Mouse (Mus musculus) mesoderm, embryonic 11.5 days (tissue): ENCODE data around the gene Foxf2.

Experiments used
- DNase-seq: peaks from one replicate; pipeline ENCODE4 v3.0.0-alpha.2; 2012; ENCODE audit warnings: low read depth, low spot score

Foxf2 gene

GRCm38 (mm10) chr13:31625333-31626101, at the start of gene Foxf2:
Gene Foxf2 (plus strand): TSS chr13:31625816.
- no peak for DNase-seq

- DNase-seq: no peak
These were observed 48.9 kb upstream of the Foxf2 start for GRCm38 (mm10) chr13:31576696-31577095.

GRCm38 (mm10) chr13:31577576-31577975, 48.0 kb upstream of the Foxf2 start:
- no peak for DNase-seq

- DNase-seq: no peak
These were observed 47.2 kb upstream of the Foxf2 start for GRCm38 (mm10) chr13:31578389-31578788.

GRCm38 (mm10) chr13:31579866-31580265, 45.8 kb upstream of the Foxf2 start:
- DNase-seq: no peak

- no peak for DNase-seq
These were observed 38.3 kb upstream of the Foxf2 start for GRCm38 (mm10) chr13:31587341-31587740.

GRCm38 (mm10) chr13:31599576-31599975, 26.0 kb upstream of the Foxf2 start:
- DNase-seq: no peak

GRCm38 (mm10) chr13:31603964-31604363, 21.7 kb upstream of the Foxf2 start:
- no peak for DNase-seq

GRCm38 (mm10) chr13:31614724-31615465, 10.7 kb upstream of the Foxf2 start:
- no peak for DNase-seq

- no peak for DNase-seq
These were observed 10.0 kb upstream of the Foxf2 start for GRCm38 (mm10) chr13:31615561-31616165.

GRCm38 (mm10) chr13:31618001-31618400, 7.6 kb upstream of the Foxf2 start:
- no peak for DNase-seq

- peak; percentile 78 for DNase-seq
These were observed 7.2 kb upstream of the Foxf2 start for GRCm38 (mm10) chr13:31618416-31618815.

- no peak for DNase-seq
These were observed 6.5 kb upstream of the Foxf2 start for GRCm38 (mm10) chr13:31618919-31619655.

- no peak for DNase-seq
These were observed 5.7 kb upstream of the Foxf2 start for GRCm38 (mm10) chr13:31619826-31620498.

GRCm38 (mm10) chr13:31620499-31620847, 5.1 kb upstream of the Foxf2 start:
- DNase-seq: no peak

- DNase-seq: no peak
These were observed 4.7 kb upstream of the Foxf2 start for GRCm38 (mm10) chr13:31620937-31621336.

GRCm38 (mm10) chr13:31621741-31622140, 3.9 kb upstream of the Foxf2 start:
- DNase-seq: no peak

GRCm38 (mm10) chr13:31622371-31622770, 3.2 kb upstream of the Foxf2 start:
- no peak for DNase-seq

GRCm38 (mm10) chr13:31623291-31623690, 2.3 kb upstream of the Foxf2 start:
- no peak for DNase-seq

GRCm38 (mm10) chr13:31623906-31624860, 1.4 kb upstream of the Foxf2 start:
- DNase-seq: no peak
